Mouse (Mus musculus): ENCODE measurements around the gene Ddx41.

DNA sequence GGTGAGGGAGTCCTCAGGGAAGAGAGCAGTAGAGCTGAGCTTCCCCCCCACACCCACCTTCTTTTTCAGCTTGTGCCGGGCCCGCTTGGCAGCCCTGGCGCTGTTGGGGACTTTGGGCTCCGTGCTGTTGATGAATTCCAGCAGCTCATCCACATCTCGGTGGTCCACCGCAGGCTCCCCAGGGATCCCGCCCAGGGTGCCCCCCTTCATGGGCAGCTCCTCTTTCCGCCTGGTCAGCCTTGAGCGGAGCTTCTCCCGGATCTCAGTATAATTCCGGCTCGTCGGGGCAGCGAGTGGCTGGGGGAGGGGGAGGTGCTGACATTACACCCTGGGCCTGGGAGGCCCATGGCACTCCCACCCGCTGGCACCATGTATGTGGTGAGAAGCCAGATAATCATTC is 12.6 kb upstream of the Ddx41 start:
- TF ChIP-seq POLR2A (IDR thresholded peaks at IDR 0.05; ENCODE audit: low read depth, low read length) (no peak), CTCF (conservative IDR thresholded peaks at IDR 0.05; ENCODE audit: insufficient read depth, insufficient read length, low read depth, low read length) (no peak)
